Mouse (Mus musculus) hindbrain, embryonic 13.5 days (tissue): ENCODE data around the gene Zbtb42. TPM values are rescaled to one million over a fixed set of nuclear protein-coding genes. Genes with fewer than 3 reads are reported as not detected.

ENCODE experiments used
- ATAC-seq: fragments of 200-750 bp; cut with Nextera tagmentation; 2 replicates; pipeline ENCODE4 v1.8.0; 2017; ENCODE audit warnings: moderate TSS enrichment; ENCODE audit not compliant: low FRiP score
- H3K27ac ChIP-seq: fragments of 300-500 bp; sonication (generic); 2 replicates; pipeline ENCODE4 v1.5.1; 2015; ENCODE audit warnings: inconsistent platforms, mild to moderate bottlenecking, moderate library complexity
- H3K27me3 ChIP-seq: fragments of 300-500 bp; sonication (generic); 2 replicates; pipeline ENCODE4 v1.6.1; 2015; ENCODE audit warnings: mild to moderate bottlenecking, inconsistent platforms
- H3K36me3 ChIP-seq: fragments of 300-500 bp; sonication (generic); 2 replicates; pipeline ENCODE4 v1.6.1; 2015; ENCODE audit warnings: mild to moderate bottlenecking, inconsistent platforms
- H3K4me1 ChIP-seq: fragments of 300-500 bp; sonication (generic); replicated peaks from 2 replicates; pipeline ENCODE4 v1.6.1; 2015; ENCODE audit warnings: inconsistent platforms
- H3K4me2 ChIP-seq: fragments of 300-500 bp; sonication (generic); 2 replicates; pipeline ENCODE4 v1.6.1; 2015; ENCODE audit warnings: inconsistent platforms, mild to moderate bottlenecking, moderate library complexity
- H3K4me3 ChIP-seq: fragments of 300-500 bp; sonication (generic); 2 replicates; pipeline ENCODE4 v1.5.1; 2015; ENCODE audit warnings: mild to moderate bottlenecking, inconsistent platforms
- H3K9ac ChIP-seq: fragments of 300-500 bp; sonication (generic); 2 replicates; pipeline ENCODE4 v1.6.1; 2015; ENCODE audit warnings: mild to moderate bottlenecking, inconsistent platforms
- H3K9me3 ChIP-seq: fragments of 300-500 bp; sonication (generic); 2 replicates; pipeline ENCODE4 v1.6.1; 2016; ENCODE audit warnings: inconsistent platforms
- WGBS: fragments of 180-500 bp; shearing (Covaris S2); methylation state at CpG from one replicate; pipeline ENCODE4 v1.1.7; 2015; 5-methylcytosine and 5-hydroxymethylcytosine counted together
- polyA plus RNA-seq: library from polyadenylated mRNA; unstranded; fragments of >200 nt; fragmentation: Nextera tagmentation; extraction: Ambion mirVana; gene quantifications from 2 replicates; pipeline ENCODE4 v1.2.1, GENCODE M21; 2015

Zbtb42 gene
- polyA plus RNA-seq: 3.6 and 4.6 TPM in 2 replicates

DNA sequence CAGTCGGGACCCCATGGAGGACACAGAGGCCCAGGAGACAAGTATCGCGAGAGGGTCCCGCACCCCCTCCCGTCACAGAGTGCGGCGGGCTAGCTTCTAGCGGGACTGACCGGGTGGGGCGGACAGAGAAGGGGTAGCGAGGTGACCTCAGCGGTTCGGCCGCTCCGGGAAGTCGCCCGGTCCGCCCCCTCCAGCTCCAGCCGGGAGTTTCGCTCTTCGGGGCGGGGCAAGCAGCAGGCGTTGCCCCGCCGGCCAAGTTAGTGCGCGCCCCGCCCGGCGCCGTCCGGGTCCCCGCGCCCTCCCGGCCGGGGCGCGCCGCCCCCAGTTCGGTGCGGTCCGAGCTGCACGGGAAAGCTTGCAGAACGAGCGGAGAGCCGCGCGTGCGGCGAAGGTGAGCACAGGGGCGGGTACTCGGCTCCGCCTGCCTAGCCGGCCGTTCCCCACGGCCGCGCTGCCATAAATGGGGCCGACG is at the start of gene Zbtb42:
Zbtb42 (plus strand) TSS at position 274 of the 472 bp plus-strand sequence.
- Histone ChIP-seq H3K27ac (0 out of 2 replicates have a peak within 1 kb of the TSS, but pooled peaks have one; percentile 40), H3K36me3 (no peaks in the 10 kb centered on the region), H3K4me2 (peak within 1 kb of the TSS; percentile 89), H3K9me3 (no peaks in the 10 kb centered on the region), H3K4me3 (peak within 1 kb of the TSS; percentile 53), H3K4me1 (peaks cover 65% of the 10 kb centered on the region), H3K9ac (peak within 1 kb of the TSS; percentile 75), H3K27me3 (peaks cover 53% of the 10 kb centered on the region)
- under 1% methylated on average over 44 of the region's 60 CpGs for WGBS
- ATAC-seq: no peak

DNA sequence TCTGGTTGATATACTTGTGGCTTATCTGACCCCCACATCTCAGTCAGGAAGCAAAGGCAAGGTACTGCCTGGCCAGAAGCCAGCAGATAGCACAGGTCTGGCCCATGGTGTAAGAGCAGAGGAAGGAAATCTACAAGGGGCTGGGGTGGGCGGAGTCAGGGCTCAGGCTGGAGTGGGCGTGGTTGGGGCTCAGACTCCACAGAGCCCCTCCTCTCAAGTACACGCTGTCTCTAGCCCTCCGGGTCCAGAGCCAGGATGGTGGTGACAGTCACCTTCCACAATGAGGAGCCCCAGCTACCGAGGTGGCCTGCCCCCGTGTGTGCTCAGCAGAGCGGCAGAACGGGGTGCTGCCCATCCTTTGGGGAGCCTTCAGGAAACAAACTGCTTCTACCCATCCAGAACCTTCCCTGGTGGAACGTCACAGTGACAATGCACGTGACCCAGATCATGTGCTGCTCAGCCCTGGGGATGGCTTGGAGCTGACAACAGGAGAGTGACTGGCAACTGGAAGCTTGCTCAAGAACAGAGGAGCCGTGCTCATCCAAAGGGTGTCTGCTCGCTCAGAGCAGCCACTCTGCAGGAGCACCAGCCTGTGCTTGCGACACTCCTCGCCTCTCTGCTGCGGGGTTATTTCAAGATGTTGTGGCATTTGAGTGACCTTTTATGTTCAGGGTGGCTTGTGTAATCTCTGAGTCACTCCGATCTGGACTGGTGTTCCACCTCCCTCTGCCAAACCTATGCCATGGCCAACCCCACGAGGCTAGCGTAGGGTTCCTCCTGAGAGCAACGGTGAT is 49.5 kb upstream of the Zbtb42 start:
- no peaks in the 10 kb centered on the region for H3K27me3 ChIP-seq
- peaks cover 9% of the 10 kb centered on the region for H3K4me1 ChIP-seq
- no peaks in the 10 kb centered on the region for H3K9me3 ChIP-seq
- H3K9ac ChIP-seq: 0 out of 2 replicates have a peak overlapping the region, but pooled peaks have one; percentile 20
- H3K4me3 ChIP-seq: no peak overlapping the region
- H3K4me2 ChIP-seq: peak overlapping the region; percentile 45
- peak; percentile 50 for ATAC-seq
- WGBS: 39% methylated on average over 19 of the region's 19 CpGs
- H3K27ac ChIP-seq: no peak overlapping the region
- H3K36me3 ChIP-seq: no peaks in the 10 kb centered on the region

- H3K9ac ChIP-seq: no peak overlapping the region
- H3K9me3 ChIP-seq: no peaks in the 10 kb centered on the region
- no peak overlapping the region for H3K4me3 ChIP-seq
- 95% methylated on average over 12 of the region's 12 CpGs for WGBS
- H3K27ac ChIP-seq: no peak overlapping the region
- H3K4me1 ChIP-seq: peaks cover 9% of the 10 kb centered on the region
- no peaks in the 10 kb centered on the region for H3K27me3 ChIP-seq
- no peak for ATAC-seq
- H3K36me3 ChIP-seq: no peaks in the 10 kb centered on the region
- no peak overlapping the region for H3K4me2 ChIP-seq
These were observed 48.6 kb upstream of the Zbtb42 start for GRCm38 (mm10) chr12:112630029-112630428.

- no peak overlapping the region for H3K4me3 ChIP-seq
- no peak overlapping the region for H3K9ac ChIP-seq
- no peak overlapping the region for H3K4me2 ChIP-seq
- H3K27ac ChIP-seq: no peak overlapping the region
- WGBS: 89% methylated on average over 5 of the region's 5 CpGs
- H3K27me3 ChIP-seq: no peaks in the 10 kb centered on the region
- ATAC-seq: no peak
- H3K9me3 ChIP-seq: no peaks in the 10 kb centered on the region
- H3K4me1 ChIP-seq: peaks cover 9% of the 10 kb centered on the region
- no peaks in the 10 kb centered on the region for H3K36me3 ChIP-seq
These were observed 47.8 kb upstream of the Zbtb42 start for GRCm38 (mm10) chr12:112630796-112631195.

DNA sequence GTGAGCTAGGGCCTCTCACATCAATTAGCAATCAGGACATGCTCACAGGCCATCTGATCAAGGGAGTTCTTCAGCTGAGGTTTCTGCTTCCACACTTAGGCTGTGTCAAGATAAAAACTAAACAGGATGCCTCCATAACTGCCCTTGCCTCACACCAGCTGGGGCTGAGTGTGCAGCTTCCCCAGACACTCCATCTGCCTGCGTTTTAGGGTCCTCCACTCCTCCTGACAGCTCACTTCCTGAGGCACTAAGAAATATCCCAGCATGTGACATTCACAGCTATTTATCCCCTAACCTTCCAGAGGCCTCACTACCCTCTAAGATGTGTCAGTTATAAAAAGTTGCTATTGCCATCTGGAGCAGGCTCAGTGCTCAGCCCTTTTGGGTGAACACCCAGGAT is 47.2 kb upstream of the Zbtb42 start:
- no peak overlapping the region for H3K27ac ChIP-seq
- ATAC-seq: no peak
- WGBS: 48% methylated on average over 1 of the region's 1 CpGs
- no peak overlapping the region for H3K4me2 ChIP-seq
- H3K9me3 ChIP-seq: no peaks in the 10 kb centered on the region
- no peaks in the 10 kb centered on the region for H3K27me3 ChIP-seq
- peaks cover 9% of the 10 kb centered on the region for H3K4me1 ChIP-seq
- no peaks in the 10 kb centered on the region for H3K36me3 ChIP-seq
- no peak overlapping the region for H3K4me3 ChIP-seq
- H3K9ac ChIP-seq: no peak overlapping the region

DNA sequence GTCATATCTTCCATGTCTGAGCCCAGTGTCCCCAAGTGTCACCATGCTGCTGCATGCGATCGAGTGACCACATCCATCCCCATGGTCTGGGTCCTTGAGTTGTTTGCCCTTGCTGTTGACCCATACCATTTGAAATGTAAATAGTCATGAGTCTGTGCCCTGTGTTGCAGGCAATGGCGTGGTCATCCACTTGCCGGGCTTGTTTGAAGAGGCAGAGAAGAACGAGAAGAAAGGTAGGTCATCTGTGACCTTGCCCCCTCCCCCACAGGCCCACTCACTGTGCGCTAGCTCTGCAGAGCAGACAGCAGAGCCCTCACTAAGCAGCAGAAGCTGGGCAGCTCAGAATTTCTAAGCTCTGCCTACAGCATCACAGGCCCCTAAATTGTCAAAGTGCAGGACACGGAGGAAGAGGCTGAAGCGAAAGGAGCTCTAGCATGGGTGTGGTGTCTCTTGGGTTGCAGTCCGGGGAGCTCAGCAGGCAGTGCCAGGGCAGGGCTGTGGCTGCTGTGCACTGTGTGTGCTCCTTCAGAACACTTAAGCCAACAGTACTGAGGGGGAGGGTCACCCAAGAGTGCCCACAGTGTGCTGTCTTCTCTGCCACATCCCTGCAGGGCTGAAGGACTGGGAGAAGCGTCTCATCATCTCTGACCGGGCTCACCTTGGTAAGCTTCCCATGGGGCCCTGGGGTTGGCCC is 46.4 kb upstream of the Zbtb42 start:
- no peaks in the 10 kb centered on the region for H3K27me3 ChIP-seq
- H3K9me3 ChIP-seq: no peaks in the 10 kb centered on the region
- H3K36me3 ChIP-seq: no peaks in the 10 kb centered on the region
- H3K27ac ChIP-seq: no peak overlapping the region
- ATAC-seq: no peak
- H3K9ac ChIP-seq: no peak overlapping the region
- 76% methylated on average over 11 of the region's 11 CpGs for WGBS
- no peak overlapping the region for H3K4me2 ChIP-seq
- H3K4me1 ChIP-seq: peaks cover 9% of the 10 kb centered on the region
- no peak overlapping the region for H3K4me3 ChIP-seq

DNA sequence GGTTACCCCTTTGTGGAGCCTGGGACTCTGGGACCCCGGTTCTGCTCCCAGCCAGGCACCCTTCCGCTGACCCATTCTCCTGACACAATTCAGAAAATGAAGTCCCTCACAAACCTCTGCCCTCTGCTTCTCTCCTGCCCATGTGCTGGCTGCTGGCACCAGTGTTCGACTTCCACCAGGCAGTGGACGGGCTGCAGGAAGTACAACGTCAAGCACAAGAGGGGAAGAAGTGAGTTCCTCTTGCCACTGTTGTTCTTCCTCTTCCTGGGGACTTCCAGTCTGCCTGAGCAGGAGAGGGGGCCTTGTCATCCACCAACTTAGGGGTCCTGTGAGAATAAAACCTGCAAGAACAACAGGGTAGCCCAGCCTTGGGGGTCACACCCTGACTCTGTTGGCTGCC is 45.7 kb upstream of the Zbtb42 start:
- no peak overlapping the region for H3K27ac ChIP-seq
- H3K4me3 ChIP-seq: no peak overlapping the region
- 88% methylated on average over 5 of the region's 5 CpGs for WGBS
- no peak overlapping the region for H3K9ac ChIP-seq
- H3K27me3 ChIP-seq: no peaks in the 10 kb centered on the region
- no peak overlapping the region for H3K4me2 ChIP-seq
- no peak for ATAC-seq
- H3K9me3 ChIP-seq: no peaks in the 10 kb centered on the region
- no peaks in the 10 kb centered on the region for H3K36me3 ChIP-seq
- peaks cover 9% of the 10 kb centered on the region for H3K4me1 ChIP-seq

- H3K4me2 ChIP-seq: no peak overlapping the region
- H3K27ac ChIP-seq: no peak overlapping the region
- H3K4me3 ChIP-seq: no peak overlapping the region
- WGBS: 75% methylated on average over 9 of the region's 9 CpGs
- no peaks in the 10 kb centered on the region for H3K9me3 ChIP-seq
- no peak for ATAC-seq
- H3K27me3 ChIP-seq: no peaks in the 10 kb centered on the region
- peaks cover 9% of the 10 kb centered on the region for H3K4me1 ChIP-seq
- H3K36me3 ChIP-seq: no peaks in the 10 kb centered on the region
- no peak overlapping the region for H3K9ac ChIP-seq
These were observed 44.9 kb upstream of the Zbtb42 start for GRCm38 (mm10) chr12:112633686-112634085.

DNA sequence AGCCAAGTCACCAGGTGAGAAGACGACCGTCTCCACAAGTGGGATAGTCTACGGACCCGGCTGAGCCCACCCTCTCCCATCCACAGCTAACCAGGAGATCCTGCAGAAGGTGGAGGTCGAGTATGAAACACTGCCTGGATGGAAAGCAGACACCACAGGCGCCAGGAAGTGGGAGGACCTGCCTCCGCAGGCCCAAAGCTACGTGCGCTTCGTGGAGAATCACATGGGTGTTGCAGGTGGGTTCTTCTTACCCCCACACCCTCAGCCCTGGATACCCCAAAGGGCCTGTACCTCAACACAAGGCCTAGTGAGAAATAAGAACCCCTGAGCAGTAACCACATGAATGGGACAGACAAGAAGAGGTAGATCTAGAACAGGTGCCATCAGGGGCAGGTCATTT is 39.1 kb upstream of the Zbtb42 start:
- no peak for ATAC-seq
- WGBS: 87% methylated on average over 10 of the region's 10 CpGs
- H3K9me3 ChIP-seq: no peaks in the 10 kb centered on the region
- H3K4me3 ChIP-seq: no peak overlapping the region
- no peaks in the 10 kb centered on the region for H3K27me3 ChIP-seq
- 0 out of 2 replicates have a peak, but pooled peaks cover 4% of the 10 kb centered on the region for H3K4me1 ChIP-seq
- H3K4me2 ChIP-seq: no peak overlapping the region
- H3K36me3 ChIP-seq: no peaks in the 10 kb centered on the region
- no peak overlapping the region for H3K27ac ChIP-seq
- no peak overlapping the region for H3K9ac ChIP-seq

DNA sequence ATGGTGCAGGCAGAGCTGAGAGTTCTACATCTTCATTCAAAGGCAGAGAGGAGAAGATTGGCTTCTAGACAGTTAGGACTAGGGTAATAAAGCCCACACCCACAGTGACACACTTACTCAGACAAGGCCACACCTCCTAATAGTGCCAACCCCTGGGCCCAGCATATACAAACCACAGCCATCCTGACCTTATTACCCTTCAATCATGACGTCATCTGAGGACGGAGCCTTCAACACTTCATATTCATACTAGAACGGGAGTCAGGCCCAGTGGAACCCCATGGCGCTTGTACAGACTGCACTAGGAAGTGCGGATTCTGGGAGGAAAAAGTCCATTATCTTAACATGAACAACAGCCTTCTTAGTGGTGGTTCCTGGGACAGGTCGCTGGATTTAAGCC is 35.5 kb upstream of the Zbtb42 start:
- Histone ChIP-seq H3K27me3 (no peaks in the 10 kb centered on the region), H3K4me1 (peaks cover 23% of the 10 kb centered on the region), H3K9me3 (no peaks in the 10 kb centered on the region), H3K9ac (no peak overlapping the region), H3K4me3 (no peak overlapping the region), H3K4me2 (no peak overlapping the region), H3K36me3 (peaks cover 10% of the 10 kb centered on the region), H3K27ac (no peak overlapping the region)
- WGBS: 96% methylated on average over 6 of the region's 6 CpGs
- ATAC-seq: no peak

DNA sequence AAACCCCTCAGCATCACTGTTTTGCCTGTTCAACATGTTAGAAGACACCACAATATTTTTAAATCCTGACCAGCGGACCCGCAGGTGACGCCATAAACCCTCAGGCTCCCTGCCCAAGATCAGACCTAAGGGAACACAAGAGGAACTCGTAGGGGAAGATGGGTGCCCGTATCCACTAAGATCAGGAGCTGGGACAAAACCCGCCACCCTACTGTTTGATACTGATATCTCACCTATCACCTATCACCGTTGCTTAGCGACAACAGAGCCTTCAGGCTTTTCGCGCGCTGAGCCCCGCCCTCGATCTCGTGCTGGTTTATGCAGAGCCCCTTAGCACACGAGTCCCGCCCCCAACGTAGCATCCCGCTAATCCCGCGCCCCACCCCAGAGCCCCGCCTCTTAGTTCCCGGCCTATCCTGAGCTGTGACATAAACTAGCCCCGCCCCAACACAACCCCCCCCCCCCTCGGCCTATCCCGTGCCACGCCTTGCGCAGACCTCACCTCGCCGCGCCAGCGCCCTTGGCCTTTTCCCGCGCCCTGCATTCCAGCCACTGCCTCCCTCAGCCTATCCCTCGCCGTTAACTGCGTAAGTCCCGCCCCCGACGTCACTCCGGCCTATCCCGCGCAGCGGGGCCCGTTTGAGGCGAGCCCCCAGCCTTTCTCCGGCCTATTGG is 34.3 kb upstream of the Zbtb42 start, which contains the start of gene Siva1:
Siva1 (plus strand) TSS at position 500 of the 675 bp plus-strand sequence.
- Histone ChIP-seq H3K4me1 (peaks cover 23% of the 10 kb centered on the region), H3K9me3 (no peaks in the 10 kb centered on the region), H3K27me3 (no peaks in the 10 kb centered on the region), H3K27ac (peak within 1 kb of the TSS; percentile 88), H3K4me2 (peak within 1 kb of the TSS; percentile 88), H3K36me3 (peaks cover 22% of the 10 kb centered on the region), H3K4me3 (peak within 1 kb of the TSS; percentile 69), H3K9ac (peak within 1 kb of the TSS; percentile 83)
- 2% methylated on average over 46 of the region's 46 CpGs for WGBS
- peak; percentile 96 for ATAC-seq
